Mouse (Mus musculus) B cell, adult 2 months (primary cell): ENCODE results near the gene Krt14.

Experiments
- DNase-seq, 2 experiments: peaks; one replicate each; pipeline ENCODE4 v3.0.0; 2022

The Krt14 gene

GRCm38 (mm10) chr11:100157908-100158477 is 49.4 kb downstream of the Krt14 start:
- DNase-seq = no peak

GRCm38 (mm10) chr11:100157331-100157730 is 50.0 kb downstream of the Krt14 start:
- DNase-seq = no peak

GRCm38 (mm10) chr11:100155497-100156255 is 51.7 kb downstream of the Krt14 start:
- DNase-seq = no peak
